ENCODE assay signal across 8 mouse cellular contexts in the genomic region with DNA sequence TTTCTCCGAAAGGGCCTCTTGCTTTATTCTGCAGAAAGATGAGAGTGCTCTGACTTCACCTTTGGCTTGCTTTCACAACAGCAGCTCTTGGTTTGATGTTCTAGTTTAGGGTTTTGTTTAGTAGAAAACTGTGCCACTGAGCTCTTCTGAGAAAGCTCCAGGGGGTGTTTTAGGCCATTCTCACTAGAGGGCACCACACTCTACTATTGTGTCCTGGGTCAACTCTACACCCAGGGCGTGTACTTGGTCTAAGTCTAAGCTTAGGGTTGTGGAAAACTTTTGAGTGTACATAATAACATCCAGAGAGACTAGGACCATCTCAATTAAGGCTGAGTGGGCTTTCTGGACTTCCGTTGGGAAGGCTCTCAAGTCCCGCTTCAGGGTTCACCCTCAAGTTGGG.
DNase-seq lines count a peak whose midpoint lies in the region; ATAC-seq and TF ChIP-seq lines count a peak whose summit lies in the region.

No protein-coding gene starts in this region.

- H3K4me3 ChIP-seq in cerebellum, adult 2 months (replicated peaks; ENCODE audit: insufficient read depth, low read depth, low read length) = no peak overlapping the region
- H3K4me3 ChIP-seq in liver, embryonic 14.5 days (ENCODE audit: insufficient read depth in 1 of 2, low read depth in 2 of 2, low read length in 2 of 2) = no peak overlapping the region
- no peak overlapping the region for H3K4me3 ChIP-seq in liver, embryonic 11.5 days (ENCODE audit: low read depth, low read length)
- no peak overlapping the region for H3K4me3 ChIP-seq in small intestine, adult 2 months (ENCODE audit: low read depth, low read length)

- WGBS in cerebellum, adult 2 months = 82% methylated on average over 4 of the region's 4 CpGs
- WGBS in liver, embryonic 14.5 days (ENCODE audit: insufficient replicate concordance) = 66% methylated on average over 4 of the region's 4 CpGs
- WGBS in liver, embryonic 11.5 days = 76% methylated on average over 4 of the region's 4 CpGs
- 62% methylated on average over 4 of the region's 4 CpGs for WGBS in small intestine, adult 2 months

- no peak overlapping the region for H3K27ac ChIP-seq in cerebellum, adult 2 months (ENCODE audit: insufficient read depth, low read length)
- no peak overlapping the region for H3K27ac ChIP-seq in liver, embryonic 14.5 days
- H3K27ac ChIP-seq in liver, embryonic 11.5 days (ENCODE audit: low read depth, low read length) = no peak overlapping the region
- H3K27ac ChIP-seq in small intestine, adult 2 months (ENCODE audit: insufficient read depth, low read depth, low read length) = no peak overlapping the region

- H3K4me2 ChIP-seq in liver, embryonic 14.5 days (ENCODE audit: low read depth) = no peak overlapping the region
- no peak overlapping the region for H3K4me2 ChIP-seq in liver, embryonic 11.5 days

- H3K9ac ChIP-seq in liver, embryonic 14.5 days (replicated peaks) = no peak overlapping the region
- H3K9ac ChIP-seq in liver, embryonic 11.5 days (ENCODE audit: low read depth, low read length) = no peak overlapping the region

- TF ChIP-seq CTCF in cerebellum, adult 2 months (IDR thresholded peaks at IDR 0.05; ENCODE audit: borderline replicate concordance, insufficient read depth, low read depth, low read length) = peak; percentile 47; the same call in 1 of the 2 replicates
- peak; percentile 45; the same call in 1 of the 2 replicates for TF ChIP-seq CTCF in liver, embryonic 14.5 days (IDR thresholded peaks at IDR 0.05; ENCODE audit: low read depth)
- peak; percentile 19; the same call in 1 of the 2 replicates for TF ChIP-seq CTCF in small intestine, adult 2 months (IDR thresholded peaks at IDR 0.05; ENCODE audit: extremely low read depth, insufficient read length, insufficient replicate concordance, low read depth, low read length)

- no peaks in the 10 kb centered on the region for H3K9me3 ChIP-seq in liver, embryonic 14.5 days (ENCODE audit: control insufficient read depth, low read length)
- no peaks in the 10 kb centered on the region for H3K9me3 ChIP-seq in liver, embryonic 11.5 days (ENCODE audit: control insufficient read depth, low read length)

- DNase-seq in cerebellum, adult 2 months = peak; percentile 26 to 28
- no peak for DNase-seq in cerebellum, adult 11 months
- no peak for DNase-seq in liver, embryonic 14.5 days (ENCODE audit: low read depth in 3 of 3, low spot score in 3 of 3)
- DNase-seq in liver, embryonic 11.5 days (ENCODE audit: low spot score) = no peak
- DNase-seq in heart, postnatal 4 days = peak; percentile 44
- DNase-seq in natural killer cell, adult 2 months (ENCODE audit: low spot score in 2 of 2) = no peak
- DNase-seq in B cell, adult 2 months = no peak

- no peak for ATAC-seq in liver, embryonic 14.5 days (ENCODE audit: insufficient read depth)
- ATAC-seq in liver, embryonic 11.5 days (replicated peaks; ENCODE audit: low FRiP score) = no peak

- no peak for TF ChIP-seq EP300 in liver, embryonic 14.5 days (IDR thresholded peaks at IDR 0.05; ENCODE audit: low read depth)

- no peaks in the 10 kb centered on the region for H3K4me1 ChIP-seq in cerebellum, adult 2 months (ENCODE audit: control insufficient read depth, insufficient read depth, low read length)
- no peaks in the 10 kb centered on the region for H3K4me1 ChIP-seq in liver, embryonic 14.5 days (replicated peaks; ENCODE audit: control insufficient read depth in 2 of 2, insufficient read depth in 2 of 2, low read length in 1 of 2)
- no peaks in the 10 kb centered on the region for H3K4me1 ChIP-seq in liver, embryonic 11.5 days (replicated peaks; ENCODE audit: control insufficient read depth, insufficient read depth, low read length)
- no peaks in the 10 kb centered on the region for H3K4me1 ChIP-seq in small intestine, adult 2 months (ENCODE audit: control insufficient read depth, insufficient read depth, insufficient read length, low read length)

- TF ChIP-seq POLR2A in cerebellum, adult 2 months (IDR thresholded peaks at IDR 0.05; ENCODE audit: borderline replicate concordance, insufficient read depth, low read length) = no peak
- TF ChIP-seq POLR2A in small intestine, adult 2 months (IDR thresholded peaks at IDR 0.05; ENCODE audit: low read depth, low read length) = no peak

- H3K36me3 ChIP-seq in liver, embryonic 14.5 days (replicated peaks; ENCODE audit: control insufficient read depth, insufficient read depth, low read depth) = peaks cover 3% of the 10 kb centered on the region; the same call in 1 of the 2 replicates
- no peaks in the 10 kb centered on the region for H3K36me3 ChIP-seq in liver, embryonic 11.5 days (ENCODE audit: control insufficient read depth, insufficient read depth, low read length)
- H3K36me3 ChIP-seq in small intestine, adult 2 months (ENCODE audit: control insufficient read depth, insufficient read depth, low read length) = no peaks in the 10 kb centered on the region

- H3K27me3 ChIP-seq in cerebellum, adult 2 months (ENCODE audit: control insufficient read depth, insufficient read depth, low read length) = no peaks in the 10 kb centered on the region
- no peaks in the 10 kb centered on the region for H3K27me3 ChIP-seq in liver, embryonic 14.5 days (ENCODE audit: control insufficient read depth, insufficient read depth, low read length)
- no peaks in the 10 kb centered on the region for H3K27me3 ChIP-seq in liver, embryonic 11.5 days (replicated peaks; ENCODE audit: control insufficient read depth, insufficient read depth, low read length)
- H3K27me3 ChIP-seq in small intestine, adult 2 months (ENCODE audit: control insufficient read depth, insufficient read depth, low read length) = no peaks in the 10 kb centered on the region

Comparison
In these comparisons a context has a peak if more than half of its experiments do, and no peak if none do; other contexts are left out.
1. DNase-seq: peak in cerebellum, adult 2 months (2 of 2) and heart, postnatal 4 days (single experiment); none in cerebellum, adult 11 months (single experiment), liver, embryonic 14.5 days (0 of 3), liver, embryonic 11.5 days (single experiment), natural killer cell, adult 2 months (0 of 2) and B cell, adult 2 months (0 of 2).
2. Peak in every context shown above with its lines, with median percentiles within 50 percentile points of each other: CTCF ChIP-seq.